Mouse (Mus musculus) intestine, embryonic 14.5 days (tissue): ENCODE measurements around the gene Ufc1. TPM values are rescaled to one million over a fixed set of nuclear protein-coding genes. Genes with fewer than 3 reads are reported as not detected.

Source experiments
- ATAC-seq: fragments of 200-750 bp; cut with Nextera tagmentation; replicated peaks from 2 replicates; pipeline ENCODE4 v1.8.0; 2017; ENCODE audit warnings: low read depth, moderate number of reproducible peaks, moderate TSS enrichment, moderate library complexity; ENCODE audit not compliant: low FRiP score, low TSS enrichment
- DNase-seq: peaks from one replicate; pipeline ENCODE4 v3.0.0-alpha.2; 2018; ENCODE audit warnings: low spot score
- H3K27ac ChIP-seq: fragments of 300-500 bp; sonication (generic); 2 replicates; pipeline ENCODE4 v1.5.1; 2014; ENCODE audit warnings: low read depth, mild to moderate bottlenecking, control low read depth
- H3K27me3 ChIP-seq: fragments of 300-500 bp; sonication (generic); replicated peaks from 2 replicates; pipeline ENCODE4 v1.6.1; 2014; ENCODE audit warnings: low read length, control low read depth; ENCODE audit not compliant: control insufficient read depth, insufficient read depth
- H3K36me3 ChIP-seq: fragments of 300-500 bp; sonication (generic); 2 replicates; pipeline ENCODE4 v1.6.1; 2014; ENCODE audit warnings: low read length, control low read depth; ENCODE audit not compliant: control insufficient read depth, insufficient read depth
- H3K4me1 ChIP-seq: fragments of 300-500 bp; sonication (generic); replicated peaks from 2 replicates; pipeline ENCODE4 v1.6.1; 2014; ENCODE audit warnings: low read length, control low read depth, mixed read lengths; ENCODE audit not compliant: control insufficient read depth, insufficient read depth
- H3K4me2 ChIP-seq: fragments of 300-500 bp; sonication (generic); 2 replicates; pipeline ENCODE4 v1.6.1; 2014; ENCODE audit warnings: low read length
- H3K4me3 ChIP-seq: fragments of 300-500 bp; sonication (generic); 2 replicates; pipeline ENCODE4 v1.5.1; 2014; ENCODE audit warnings: low read depth, low read length, control low read depth, mixed read lengths
- H3K9ac ChIP-seq: fragments of 300-500 bp; sonication (generic); 2 replicates; pipeline ENCODE4 v1.6.1; 2014; ENCODE audit warnings: mild to moderate bottlenecking, low read length
- H3K9me3 ChIP-seq: fragments of 300-500 bp; sonication (generic); 2 replicates; pipeline ENCODE4 v1.6.1; 2016; ENCODE audit warnings: low read length, control low read depth; ENCODE audit not compliant: control insufficient read depth
- WGBS: fragments of 180-500 bp; shearing (Covaris S2); extraction: QIAGEN DNeasy Blood & Tissue Kit; methylation state at CpG from one replicate; pipeline ENCODE4 v1.1.7; 2014; 5-methylcytosine and 5-hydroxymethylcytosine counted together
- polyA plus RNA-seq: library from polyadenylated mRNA; unstranded; fragments of >200 nt; fragmentation: Nextera tagmentation; extraction: Ambion mirVana; gene quantifications from 2 replicates; pipeline ENCODE4 v1.2.1, GENCODE M21; 2014

Gene Ufc1
- polyA plus RNA-seq, 1 experiment from 2014 or later: 105 TPM

GRCm38 (mm10) chr1:171278436-171278835 is 16.4 kb downstream of the Ufc1 start:
- H3K36me3 ChIP-seq: peaks cover 61% of the 10 kb centered on the region
- no peak for ATAC-seq
- peak; percentile 23 for DNase-seq

DNA sequence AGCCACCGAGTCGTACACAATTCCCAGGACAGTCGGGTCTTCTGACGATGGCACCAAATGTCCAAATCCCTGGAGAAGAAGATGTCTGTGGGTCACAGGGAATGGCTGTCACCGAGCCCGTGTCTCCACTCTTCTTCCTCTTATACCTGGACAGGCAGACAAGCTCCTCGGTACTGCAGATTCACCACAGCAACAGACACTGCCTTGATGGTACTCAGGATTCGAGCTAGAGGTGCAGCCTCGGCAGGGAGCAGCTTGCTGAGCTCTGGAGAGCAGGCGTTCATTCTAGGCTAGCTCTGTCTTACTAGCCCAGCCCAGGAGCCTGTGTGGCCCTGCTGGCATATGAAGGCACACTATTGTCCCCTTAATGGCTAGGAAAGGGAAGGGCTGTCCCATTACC is 17.1 kb downstream of the Ufc1 start:
- no peak for ATAC-seq
- H3K4me1 ChIP-seq: peaks cover 12% of the 10 kb centered on the region

More at GRCm38 (mm10) chr1:171278436-171278835, 16.4 kb downstream of the Ufc1 start:
- Histone ChIP-seq H3K27ac (no peak overlapping the region), H3K9me3 (no peaks in the 10 kb centered on the region), H3K4me3 (no peak overlapping the region), H3K4me1 (peaks cover 12% of the 10 kb centered on the region), H3K4me2 (no peak overlapping the region), H3K9ac (no peak overlapping the region), H3K27me3 (no peaks in the 10 kb centered on the region)
- 94% methylated on average over 8 of the region's 8 CpGs for WGBS

DNA sequence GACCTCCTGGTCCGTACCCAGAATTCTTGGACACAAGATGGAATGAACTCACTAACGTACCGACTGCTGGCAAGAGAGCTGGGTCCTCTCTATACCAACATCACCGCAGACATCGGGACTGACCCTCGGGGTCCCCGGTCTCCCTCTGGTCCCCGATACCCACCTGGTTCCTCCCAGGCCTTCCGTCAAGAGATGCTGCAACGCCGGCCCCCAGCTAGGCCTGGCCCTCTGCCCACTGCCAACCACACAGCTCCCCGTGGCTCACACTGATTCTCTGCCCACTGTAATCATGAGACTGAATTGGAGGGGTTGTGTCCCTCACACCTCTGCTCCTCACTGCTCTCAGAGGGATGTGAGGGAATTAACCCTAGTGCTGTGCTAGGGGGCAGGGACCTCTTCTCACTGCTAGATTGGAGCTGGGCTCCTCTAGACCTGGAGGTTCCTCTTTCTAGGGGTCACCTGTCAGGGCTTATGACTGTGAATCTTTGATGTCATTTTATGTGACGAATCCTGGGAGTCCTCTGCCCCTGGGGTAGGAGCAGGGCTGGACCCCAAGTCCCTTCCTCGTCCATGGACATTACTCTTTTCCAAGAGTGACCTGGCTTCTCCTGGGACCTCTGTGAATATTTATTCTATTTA is 18.6 kb downstream of the Ufc1 start:
- no peak overlapping the region for H3K27ac ChIP-seq
- 92% methylated on average over 14 of the region's 14 CpGs for WGBS
- H3K9me3 ChIP-seq: no peaks in the 10 kb centered on the region
- no peak for ATAC-seq
- no peaks in the 10 kb centered on the region for H3K27me3 ChIP-seq
- no peak overlapping the region for H3K4me2 ChIP-seq
- no peak overlapping the region for H3K9ac ChIP-seq
- DNase-seq: no peak
- H3K4me3 ChIP-seq: no peak overlapping the region
- H3K4me1 ChIP-seq: peaks cover 9% of the 10 kb centered on the region
- H3K36me3 ChIP-seq: peaks cover 63% of the 10 kb centered on the region

More for the DNA sequence above, 17.1 kb downstream of the Ufc1 start:
- H3K9me3 ChIP-seq: no peaks in the 10 kb centered on the region
- DNase-seq: no peak
- 88% methylated on average over 10 of the region's 10 CpGs for WGBS
- H3K9ac ChIP-seq: no peak overlapping the region
- H3K27me3 ChIP-seq: no peaks in the 10 kb centered on the region
- no peak overlapping the region for H3K27ac ChIP-seq
- H3K36me3 ChIP-seq: peaks cover 61% of the 10 kb centered on the region
- H3K4me3 ChIP-seq: no peak overlapping the region
- no peak overlapping the region for H3K4me2 ChIP-seq

- Histone ChIP-seq H3K9me3 (no peaks in the 10 kb centered on the region), H3K4me3 (no peak overlapping the region), H3K27ac (no peak overlapping the region), H3K9ac (no peak overlapping the region), H3K4me2 (no peak overlapping the region), H3K27me3 (no peaks in the 10 kb centered on the region), H3K36me3 (peaks cover 63% of the 10 kb centered on the region), H3K4me1 (peaks cover 12% of the 10 kb centered on the region)
- no peak for DNase-seq
- ATAC-seq: no peak
- 86% methylated on average over 11 of the region's 11 CpGs for WGBS
These were observed 19.6 kb downstream of the Ufc1 start for GRCm38 (mm10) chr1:171275144-171275734.

DNA sequence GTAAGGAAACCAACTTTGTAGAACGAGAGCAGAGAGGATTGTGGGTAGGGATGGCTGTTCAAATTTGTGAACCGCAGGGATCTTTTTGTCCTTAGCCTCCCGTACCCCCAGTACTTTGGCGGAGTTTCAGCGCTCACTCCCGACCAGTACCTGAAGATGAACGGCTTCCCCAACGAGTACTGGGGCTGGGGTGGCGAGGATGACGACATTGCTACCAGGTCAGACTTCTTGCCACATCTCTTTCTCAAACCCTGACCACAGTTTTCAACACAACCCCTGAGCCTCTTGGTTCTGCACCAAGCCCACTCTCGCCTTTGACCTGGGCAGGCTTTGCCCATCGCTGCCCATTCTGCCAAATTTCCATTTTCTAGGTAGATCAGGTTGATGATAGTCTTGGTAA is 20.7 kb downstream of the Ufc1 start:
- Histone ChIP-seq H3K9ac (no peak overlapping the region), H3K4me2 (no peak overlapping the region), H3K36me3 (peaks cover 63% of the 10 kb centered on the region), H3K4me1 (peaks cover 7% of the 10 kb centered on the region), H3K9me3 (no peaks in the 10 kb centered on the region), H3K4me3 (no peak overlapping the region), H3K27ac (no peak overlapping the region), H3K27me3 (no peaks in the 10 kb centered on the region)
- ATAC-seq: no peak
- no peak for DNase-seq
- 88% methylated on average over 12 of the region's 12 CpGs for WGBS

- Histone ChIP-seq H3K27ac (no peak overlapping the region), H3K27me3 (no peaks in the 10 kb centered on the region), H3K9me3 (no peaks in the 10 kb centered on the region), H3K4me2 (no peak overlapping the region), H3K4me1 (peaks cover 7% of the 10 kb centered on the region), H3K36me3 (peaks cover 52% of the 10 kb centered on the region), H3K9ac (no peak overlapping the region), H3K4me3 (no peak overlapping the region)
- 93% methylated on average over 3 of the region's 3 CpGs for WGBS
- no peak for DNase-seq
- no peak for ATAC-seq
These were observed 22.7 kb downstream of the Ufc1 start for GRCm38 (mm10) chr1:171272086-171272485.

DNA sequence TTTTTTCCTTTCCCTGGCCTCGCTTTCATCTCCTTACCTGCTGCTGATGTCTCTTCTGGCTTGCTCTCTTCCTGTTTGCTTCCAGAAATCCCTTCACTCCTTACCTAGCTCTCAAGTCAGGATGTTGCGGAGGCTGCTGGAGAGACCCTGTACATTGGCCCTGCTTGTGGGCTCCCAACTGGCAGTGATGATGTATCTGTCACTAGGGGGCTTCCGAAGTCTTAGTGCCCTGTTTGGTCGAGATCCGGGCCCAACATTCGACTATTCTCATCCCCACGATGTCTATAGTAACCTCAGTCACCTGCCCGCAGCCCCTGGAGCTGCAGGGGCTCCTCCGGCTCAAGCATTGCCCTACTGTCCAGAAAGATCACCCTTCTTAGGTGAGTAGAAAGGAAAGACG is 23.2 kb downstream of the Ufc1 start:
- H3K27ac ChIP-seq: no peak overlapping the region
- no peak overlapping the region for H3K9ac ChIP-seq

DNA sequence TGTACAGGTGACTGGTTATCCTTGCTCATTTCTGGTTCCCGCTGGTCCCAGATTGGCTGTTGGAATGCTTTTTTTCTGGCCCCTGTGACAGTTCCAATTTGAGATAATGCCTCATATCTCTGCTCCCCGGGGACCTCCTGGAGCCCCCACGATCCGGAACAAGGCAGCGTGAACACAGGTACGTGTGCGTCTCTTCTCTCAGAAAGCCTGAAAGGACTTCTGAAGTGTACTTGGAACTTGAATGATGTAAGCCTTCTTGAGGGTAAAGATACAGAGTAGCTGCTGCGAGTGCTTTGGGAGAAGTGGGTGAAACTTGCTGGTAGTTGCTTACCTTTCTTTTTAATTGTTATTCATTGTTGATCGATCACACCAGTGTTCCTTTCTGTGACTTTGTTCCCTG is 23.6 kb downstream of the Ufc1 start:
- Histone ChIP-seq H3K4me3 (peak overlapping the region; percentile 76), H3K4me2 (peak overlapping the region; percentile 67), H3K27me3 (no peaks in the 10 kb centered on the region), H3K9me3 (no peaks in the 10 kb centered on the region), H3K36me3 (peaks cover 43% of the 10 kb centered on the region), H3K4me1 (peaks cover 7% of the 10 kb centered on the region), H3K9ac (peak overlapping the region; percentile 58; the same call in 1 of the 2 replicates), H3K27ac (no peak overlapping the region)
- no peak for ATAC-seq
- no peak for DNase-seq
- WGBS: 47% methylated on average over 9 of the region's 9 CpGs

More for the DNA sequence above, 23.2 kb downstream of the Ufc1 start:
- Histone ChIP-seq H3K4me3 (no peak overlapping the region), H3K36me3 (peaks cover 47% of the 10 kb centered on the region), H3K9me3 (no peaks in the 10 kb centered on the region), H3K27me3 (no peaks in the 10 kb centered on the region), H3K4me1 (peaks cover 7% of the 10 kb centered on the region), H3K4me2 (no peak overlapping the region)
- 72% methylated on average over 10 of the region's 10 CpGs for WGBS
- DNase-seq (no peak), ATAC-seq (no peak)

GRCm38 (mm10) chr1:171270573-171270900 is 24.3 kb downstream of the Ufc1 start:
- Histone ChIP-seq H3K4me3 (peak overlapping the region; percentile 76), H3K27ac (0 out of 2 replicates have a peak overlapping the region, but pooled peaks have one; percentile 12), H3K9me3 (no peaks in the 10 kb centered on the region), H3K36me3 (peaks cover 37% of the 10 kb centered on the region), H3K4me2 (peak overlapping the region; percentile 67), H3K27me3 (no peaks in the 10 kb centered on the region), H3K4me1 (peaks cover 7% of the 10 kb centered on the region), H3K9ac (peak overlapping the region; percentile 58)
- ATAC-seq (peak; percentile 82), DNase-seq (no peak)
- WGBS: 0% methylated on average over 19 of the region's 19 CpGs
